ENCODE assay signal across 21 mouse cellular contexts in the genomic region with DNA sequence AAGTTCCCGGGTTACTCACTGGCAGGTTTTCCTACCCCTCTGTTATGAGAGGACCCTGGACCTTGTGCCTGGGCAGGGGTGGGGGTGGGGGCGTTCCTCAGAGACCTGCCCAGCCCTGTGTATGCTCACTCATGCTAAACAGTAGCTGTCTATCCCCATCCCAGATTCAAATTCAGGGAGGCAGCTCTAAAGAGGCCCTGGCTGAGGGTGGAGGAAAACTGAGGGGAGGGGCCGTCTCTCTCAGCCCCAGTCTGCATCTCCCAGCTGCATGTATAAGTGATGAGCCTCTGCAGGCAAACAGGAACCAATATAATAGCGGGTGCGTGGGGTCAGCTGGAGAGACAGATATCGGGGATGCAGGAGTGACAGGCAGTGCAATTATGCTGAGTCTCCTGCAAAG. TPM values are rescaled to one million over a fixed set of nuclear protein-coding genes. Genes with fewer than 3 reads are reported as not detected.
DNase-seq lines count a peak whose midpoint lies in the region; ATAC-seq and TF ChIP-seq lines count a peak whose summit lies in the region.
"Had no signal": no experiment of that assay in that cellular context is flagged by ENCODE, and none has a peak within 500 bp of the region (broad histone marks: within the 10 kb centered on the region; RNA-seq: fewer than 3 reads in every experiment).

No protein-coding gene starts in this region.

- intact Hi-C loops in left cerebral cortex, postnatal 10 days (cut with DNase I) = no loop called here

- peak overlapping the region; percentile 9; the same call in 1 of the 2 replicates for H3K4me3 ChIP-seq in hindbrain, embryonic 10.5 days
- H3K4me3 ChIP-seq in hindbrain, postnatal 0 days (ENCODE audit: low read length) = no peak overlapping the region
- no peak overlapping the region for H3K4me3 ChIP-seq in forebrain, embryonic 12.5 days (replicated peaks)
- no peak overlapping the region for H3K4me3 ChIP-seq in hindbrain, embryonic 14.5 days (replicated peaks; ENCODE audit: low read length)
- H3K4me3 ChIP-seq: heart, adult 2 months; heart, embryonic 15.5 days; intestine, embryonic 15.5 days; limb, embryonic 13.5 days; lung, embryonic 15.5 days had no signal

- 21% methylated on average over 6 of the region's 6 CpGs for WGBS in hindbrain, embryonic 10.5 days
- 21% methylated on average over 6 of the region's 6 CpGs for WGBS in hindbrain, postnatal 0 days
- WGBS in forebrain, embryonic 12.5 days = 28% methylated on average over 6 of the region's 6 CpGs
- WGBS in hindbrain, embryonic 14.5 days = 8% methylated on average over 6 of the region's 6 CpGs

- H3K4me2 ChIP-seq in hindbrain, postnatal 0 days (ENCODE audit: low read depth, low read length) = no peak overlapping the region
- peak overlapping the region; percentile 13; the same call in 1 of the 2 replicates for H3K4me2 ChIP-seq in forebrain, embryonic 12.5 days
- H3K4me2 ChIP-seq in hindbrain, embryonic 14.5 days (replicated peaks) = no peak overlapping the region
- H3K4me2 ChIP-seq: heart, embryonic 15.5 days; intestine, embryonic 15.5 days; limb, embryonic 13.5 days; lung, embryonic 15.5 days had no signal

- no peaks in the 10 kb centered on the region for H3K9me3 ChIP-seq in hindbrain, embryonic 10.5 days
- no peaks in the 10 kb centered on the region for H3K9me3 ChIP-seq in hindbrain, postnatal 0 days (ENCODE audit: low read length)
- H3K9me3 ChIP-seq in forebrain, embryonic 12.5 days = no peaks in the 10 kb centered on the region
- H3K9me3 ChIP-seq in hindbrain, embryonic 14.5 days (ENCODE audit: control insufficient read depth, low read length) = no peaks in the 10 kb centered on the region
- H3K9me3 ChIP-seq: heart, embryonic 15.5 days; intestine, embryonic 15.5 days; limb, embryonic 13.5 days; lung, embryonic 15.5 days had no signal

- H3K27ac ChIP-seq in hindbrain, embryonic 10.5 days = peak overlapping the region; percentile 75
- no peak overlapping the region for H3K27ac ChIP-seq in hindbrain, postnatal 0 days
- peak overlapping the region; percentile 56 for H3K27ac ChIP-seq in forebrain, embryonic 12.5 days
- H3K27ac ChIP-seq in hindbrain, embryonic 14.5 days = no peak overlapping the region; the same call in 1 of the 2 replicates
- H3K27ac ChIP-seq: heart, adult 2 months; heart, embryonic 15.5 days; intestine, embryonic 15.5 days; limb, embryonic 13.5 days; liver, embryonic 14.5 days; lung, embryonic 15.5 days had no signal

- peaks cover 82% of the 10 kb centered on the region for H3K27me3 ChIP-seq in hindbrain, embryonic 10.5 days (ENCODE audit: insufficient read depth, poor library complexity, severe bottlenecking)
- H3K27me3 ChIP-seq in hindbrain, postnatal 0 days (ENCODE audit: insufficient read depth, low read length) = peaks cover 9% of the 10 kb centered on the region; the same call in 1 of the 2 replicates
- H3K27me3 ChIP-seq in forebrain, embryonic 12.5 days = peaks cover 49% of the 10 kb centered on the region
- peaks cover 38% of the 10 kb centered on the region for H3K27me3 ChIP-seq in hindbrain, embryonic 14.5 days (ENCODE audit: control insufficient read depth, insufficient read depth, low read length)

- no peaks in the 10 kb centered on the region for H3K36me3 ChIP-seq in hindbrain, embryonic 10.5 days
- no peaks in the 10 kb centered on the region for H3K36me3 ChIP-seq in hindbrain, postnatal 0 days (ENCODE audit: insufficient read depth, low read length)
- H3K36me3 ChIP-seq in forebrain, embryonic 12.5 days (replicated peaks) = no peaks in the 10 kb centered on the region
- no peaks in the 10 kb centered on the region for H3K36me3 ChIP-seq in hindbrain, embryonic 14.5 days (replicated peaks; ENCODE audit: control insufficient read depth, insufficient read depth)
- H3K36me3 ChIP-seq: heart, embryonic 15.5 days; intestine, embryonic 15.5 days; limb, embryonic 13.5 days; lung, embryonic 15.5 days had no signal

- H3K9ac ChIP-seq in hindbrain, postnatal 0 days (replicated peaks; ENCODE audit: low read length) = no peak overlapping the region
- H3K9ac ChIP-seq in forebrain, embryonic 12.5 days = no peak overlapping the region
- H3K9ac ChIP-seq in hindbrain, embryonic 14.5 days = no peak overlapping the region
- H3K9ac ChIP-seq: heart, embryonic 15.5 days; intestine, embryonic 15.5 days; limb, embryonic 13.5 days; liver, embryonic 14.5 days; lung, embryonic 15.5 days had no signal

- DNase-seq in hindbrain, embryonic 10.5 days (ENCODE audit: low spot score) = peak; percentile 71
- no peak for DNase-seq in hindbrain, postnatal 0 days (ENCODE audit: low spot score)
- peak; percentile 63 for DNase-seq in brain, embryonic 14.5 days (ENCODE audit: low read depth)
- no peak for DNase-seq in hindbrain, embryonic 14.5 days (ENCODE audit: low spot score)
- DNase-seq in left cerebral cortex, postnatal 10 days (ENCODE audit: extremely low spot score in 1 of 2, low spot score in 2 of 2) = no peak
- DNase-seq in thymus, postnatal 10 days (ENCODE audit: low spot score in 2 of 2) = no peak
- DNase-seq: adrenal gland, postnatal 36 days; cerebellum, adult 9-10 months; heart, adult 2 months; heart, postnatal 4 days; kidney, adult 9 months; lung, postnatal 4 days; retina, postnatal 1 day; thymus, adult 2 months had no signal

- ATAC-seq in hindbrain, postnatal 0 days = no peak
- peak; percentile 81 for ATAC-seq in forebrain, embryonic 12.5 days (ENCODE audit: low FRiP score)
- 0 out of 2 replicates have a peak, but pooled peaks have one; percentile 62 for ATAC-seq in hindbrain, embryonic 14.5 days (ENCODE audit: low FRiP score)
- ATAC-seq: intestine, embryonic 15.5 days had no signal

- peaks cover 55% of the 10 kb centered on the region for H3K4me1 ChIP-seq in hindbrain, embryonic 10.5 days (replicated peaks)
- H3K4me1 ChIP-seq in hindbrain, postnatal 0 days (ENCODE audit: insufficient read depth, low read length) = 0 out of 2 replicates have a peak, but pooled peaks cover 4% of the 10 kb centered on the region
- peaks cover 47% of the 10 kb centered on the region for H3K4me1 ChIP-seq in forebrain, embryonic 12.5 days
- peaks cover 33% of the 10 kb centered on the region for H3K4me1 ChIP-seq in hindbrain, embryonic 14.5 days (replicated peaks; ENCODE audit: control insufficient read depth, insufficient read depth, low read length)

- no peak for TF ChIP-seq CTCF in hindbrain, postnatal 0 days (IDR thresholded peaks at IDR 0.05; ENCODE audit: low read depth)
- TF ChIP-seq CTCF in brain, embryonic 14.5 days (IDR thresholded peaks at IDR 0.05; ENCODE audit: borderline replicate concordance, extremely low read depth, insufficient read depth, insufficient read length) = no peak

- TF ChIP-seq POLR2A in brain, embryonic 14.5 days (IDR thresholded peaks at IDR 0.05; ENCODE audit: borderline replicate concordance, extremely low read depth, insufficient read depth, insufficient read length, poor library complexity, severe bottlenecking) = no peak

RNA-seq across cellular contexts. Expression of a gene that starts 6.4 kb away (rescaled TPM):
- 4.4 and 11.5 TPM in 2 replicates for polyA plus RNA-seq in hindbrain, embryonic 10.5 days (2016; fragmentation: Nextera tagmentation; extraction: Ambion mirVana)
- total RNA-seq in hindbrain, postnatal 0 days (2014; rRNA removed) = 61.0 and 65.6 TPM in 2 replicates
- polyA plus RNA-seq in hindbrain, postnatal 0 days (2015; fragmentation: Nextera tagmentation; extraction: Ambion mirVana) = 16.9 and 18.9 TPM in 2 replicates
- 12.2 and 19.0 TPM in 2 replicates for polyA plus RNA-seq in brain, embryonic 14.5 days (2012; rRNA removed)
- polyA plus RNA-seq in forebrain, embryonic 12.5 days (2016; fragmentation: Nextera tagmentation; extraction: Ambion mirVana) = 3.7 and 4.0 TPM in 2 replicates
- polyA plus RNA-seq in hindbrain, embryonic 14.5 days (2014; fragmentation: Nextera tagmentation; extraction: Ambion mirVana) = 12.0 and 14.6 TPM in 2 replicates
- total RNA-seq in left cerebral cortex, postnatal 10 days (2021) = 10 to 100 TPM; 19.7 to 23.9 TPM
- total RNA-seq: gastrocnemius, adult 8-10 months; heart, adult 2 months had no signal

RNA-seq across cellular contexts. Expression of a gene that starts 28.0 kb away (rescaled TPM):
- polyA plus RNA-seq in hindbrain, embryonic 10.5 days (2016; fragmentation: Nextera tagmentation; extraction: Ambion mirVana) = 11.6 and 12.2 TPM in 2 replicates
- 9.2 and 11.7 TPM in 2 replicates for total RNA-seq in hindbrain, postnatal 0 days (2014; rRNA removed)
- 1.9 and 2.1 TPM in 2 replicates for polyA plus RNA-seq in hindbrain, postnatal 0 days (2015; fragmentation: Nextera tagmentation; extraction: Ambion mirVana)
- 9.3 and 15.9 TPM in 2 replicates for polyA plus RNA-seq in brain, embryonic 14.5 days (2012; rRNA removed)
- 10.8 and 13.0 TPM in 2 replicates for polyA plus RNA-seq in forebrain, embryonic 12.5 days (2016; fragmentation: Nextera tagmentation; extraction: Ambion mirVana)
- 0.79 and 1.5 TPM in 2 replicates for polyA plus RNA-seq in hindbrain, embryonic 14.5 days (2014; fragmentation: Nextera tagmentation; extraction: Ambion mirVana)
- 1 to 10 TPM; 1.2 to 1.9 TPM for total RNA-seq in left cerebral cortex, postnatal 10 days (2021)
- total RNA-seq: gastrocnemius, adult 8-10 months had no signal

RNA-seq across cellular contexts. Expression of a gene that starts 52.2 kb away (rescaled TPM):
- polyA plus RNA-seq in hindbrain, embryonic 10.5 days (2016; fragmentation: Nextera tagmentation; extraction: Ambion mirVana) = 0.17 TPM in 1 of 2 replicates, not detected in the other
- 79.1 and 105 TPM in 2 replicates for total RNA-seq in hindbrain, postnatal 0 days (2014; rRNA removed)
- 74.4 and 89.2 TPM in 2 replicates for polyA plus RNA-seq in hindbrain, postnatal 0 days (2015; fragmentation: Nextera tagmentation; extraction: Ambion mirVana)
- polyA plus RNA-seq in brain, embryonic 14.5 days (2012; rRNA removed) = 0.26 and 0.29 TPM in 2 replicates
- polyA plus RNA-seq in forebrain, embryonic 12.5 days (2016; fragmentation: Nextera tagmentation; extraction: Ambion mirVana) = 0.09 TPM in 1 of 2 replicates, not detected in the other
- polyA plus RNA-seq in hindbrain, embryonic 14.5 days (2014; fragmentation: Nextera tagmentation; extraction: Ambion mirVana) = 0.66 and 1.9 TPM in 2 replicates
- 100 to 1,000 TPM; 109 to 117 TPM for total RNA-seq in left cerebral cortex, postnatal 10 days (2021)

Comparison
In these comparisons a context has a peak if more than half of its experiments do, and no peak if none do; other contexts are left out.
1. DNase-seq: peak in hindbrain, embryonic 10.5 days (single experiment) and brain, embryonic 14.5 days (single experiment); none in hindbrain, postnatal 0 days (single experiment), hindbrain, embryonic 14.5 days (single experiment), left cerebral cortex, postnatal 10 days (0 of 2) and thymus, postnatal 10 days (0 of 2).
2. H3K27ac ChIP-seq: peak in hindbrain, embryonic 10.5 days (single experiment) and forebrain, embryonic 12.5 days (single experiment); none in hindbrain, postnatal 0 days (single experiment) and hindbrain, embryonic 14.5 days (single experiment).
3. RNA of a gene that starts 52.2 kb away (polyA plus RNA-seq): 74.4 to 89.2 TPM in hindbrain, postnatal 0 days; 0.66 to 1.9 TPM in hindbrain, embryonic 14.5 days, 0.26 to 0.29 TPM in brain, embryonic 14.5 days, 0.09 TPM in forebrain, embryonic 12.5 days and 0.17 TPM in hindbrain, embryonic 10.5 days; every median in the first group is over 10 times any median in the second.